Mouse (Mus musculus): ENCODE measurements at regions not wholly inside any gene's neighbourhood (a gene's known extent, or its start where the extent isn't known, plus 50 kb on each side); places are given as distances from the start of the nearest gene placed in this dataset.

DNA sequence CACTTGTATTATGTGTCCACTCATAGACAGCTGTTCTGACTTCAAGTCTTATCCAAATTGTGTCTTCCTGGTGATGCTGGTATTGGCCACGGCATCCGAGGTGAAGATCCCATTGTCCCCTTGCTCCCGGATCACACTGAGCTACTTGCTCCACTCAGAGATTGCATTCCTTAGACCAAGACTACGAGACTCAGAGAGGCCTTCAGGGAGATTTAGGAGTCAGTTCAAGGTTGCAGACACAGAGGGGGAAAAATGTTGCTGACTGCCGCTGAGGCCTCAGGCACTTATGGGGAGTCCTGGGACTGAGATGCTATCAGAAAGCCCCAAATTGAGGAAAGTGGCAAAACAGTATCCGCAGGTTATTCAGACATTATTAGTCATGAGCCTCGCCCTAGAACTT is 183.9 kb downstream of the Ly86 start:
- no peaks in the 10 kb centered on the region for H3K36me3 ChIP-seq (ENCODE audit: insufficient read depth, low read length)
- no peak overlapping the region for H3K9ac ChIP-seq (replicated peaks; ENCODE audit: low read length, poor library complexity, severe bottlenecking)
- 78% methylated on average over 7 of the region's 7 CpGs for WGBS

DNA sequence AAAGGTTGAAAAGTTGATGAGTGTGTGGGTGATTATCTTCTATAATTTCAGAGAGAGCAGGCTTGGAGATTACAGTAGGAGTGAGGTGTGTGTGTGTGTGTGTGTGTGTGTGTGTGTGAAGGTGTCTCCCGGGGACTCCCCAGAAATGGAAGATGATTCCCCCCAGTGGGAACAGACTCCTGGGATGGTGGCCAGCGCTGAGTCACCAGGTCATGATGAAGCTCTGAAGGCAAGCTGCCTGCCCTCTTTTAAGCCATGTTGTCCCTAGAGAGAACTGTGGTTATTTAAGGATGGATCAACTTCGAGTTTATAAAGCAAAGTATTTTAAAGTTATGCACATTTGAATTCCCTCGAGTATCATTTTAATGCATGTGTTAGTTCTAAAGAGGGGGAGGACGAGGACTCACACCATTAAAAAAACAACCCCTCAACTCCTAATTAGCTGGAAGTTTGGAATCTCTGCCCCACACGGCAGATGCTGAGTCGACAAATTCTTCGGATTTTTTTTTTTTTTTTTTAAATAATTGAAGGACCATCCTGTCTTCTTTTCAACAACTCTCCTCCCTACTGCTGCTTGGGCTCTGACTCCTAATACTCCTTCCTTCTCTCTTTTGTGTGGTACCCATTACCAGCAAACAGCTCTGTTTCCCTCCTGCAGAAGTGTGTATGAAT is 186.6 kb downstream of the Ly86 start:
- Histone ChIP-seq H3K4me3 (ENCODE audit: low read depth, low read length) (no peak overlapping the region), H3K36me3 (ENCODE audit: insufficient read depth, low read length) (no peaks in the 10 kb centered on the region), H3K27ac (ENCODE audit: low read depth, low read length) (no peak overlapping the region), H3K4me1 (ENCODE audit: insufficient read depth, low read length) (no peaks in the 10 kb centered on the region), H3K9ac (replicated peaks; ENCODE audit: low read length, poor library complexity, severe bottlenecking) (no peak overlapping the region), H3K27me3 (ENCODE audit: insufficient read depth, low read length) (no peaks in the 10 kb centered on the region), H3K4me2 (ENCODE audit: low read depth, low read length, poor library complexity, severe bottlenecking) (no peak overlapping the region), H3K9me3 (ENCODE audit: low read length) (no peaks in the 10 kb centered on the region)
- no peak for TF ChIP-seq CTCF (IDR thresholded peaks at IDR 0.05)
- 79% methylated on average over 8 of the region's 8 CpGs for WGBS
- DNase-seq (ENCODE audit: low spot score): no peak
- ATAC-seq (ENCODE audit: low FRiP score): no peak

More for the DNA sequence above, 183.9 kb downstream of the Ly86 start:
- Histone ChIP-seq H3K4me1 (ENCODE audit: insufficient read depth, low read length) (no peaks in the 10 kb centered on the region), H3K4me3 (ENCODE audit: low read depth, low read length) (no peak overlapping the region), H3K27me3 (ENCODE audit: insufficient read depth, low read length) (no peaks in the 10 kb centered on the region; the same call in 1 of the 2 replicates), H3K27ac (ENCODE audit: low read depth, low read length) (no peak overlapping the region), H3K9me3 (ENCODE audit: low read length) (no peaks in the 10 kb centered on the region), H3K4me2 (ENCODE audit: low read depth, low read length, poor library complexity, severe bottlenecking) (no peak overlapping the region)
- no peak for ATAC-seq (ENCODE audit: low FRiP score)
- TF ChIP-seq CTCF (IDR thresholded peaks at IDR 0.05): no peak
- DNase-seq (ENCODE audit: low spot score): no peak

DNA sequence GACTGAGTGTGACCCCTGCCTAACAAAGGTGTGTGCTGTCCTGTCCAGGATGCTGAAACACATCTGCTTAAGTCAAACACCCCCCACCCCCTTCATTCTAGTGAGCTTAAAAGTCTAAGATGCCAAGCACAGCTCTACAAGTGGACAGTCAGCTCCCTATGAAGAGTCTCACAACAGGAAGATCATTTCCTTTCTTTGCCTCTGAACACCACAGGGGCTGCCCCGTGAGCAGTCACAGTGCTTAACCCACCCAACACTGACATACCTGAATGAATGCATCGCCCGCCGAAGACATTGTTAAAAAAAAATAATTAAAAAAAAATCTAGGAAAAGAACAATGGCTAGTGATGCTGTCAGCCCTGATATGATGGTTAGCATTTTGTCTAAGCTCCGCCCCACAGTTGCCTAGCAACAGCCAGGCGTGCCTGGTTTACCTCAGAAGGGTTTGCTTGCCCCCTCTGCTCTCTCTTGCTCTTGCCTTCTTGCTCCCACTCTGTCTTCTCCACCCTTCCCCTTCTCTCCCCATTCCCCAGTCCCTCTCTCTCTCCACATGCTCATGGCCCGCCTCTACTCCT is 187.7 kb downstream of the Ly86 start:
- DNase-seq (ENCODE audit: low spot score): no peak
- H3K4me3 ChIP-seq (ENCODE audit: low read depth, low read length): no peak overlapping the region
- TF ChIP-seq CTCF (IDR thresholded peaks at IDR 0.05): no peak

DNA sequence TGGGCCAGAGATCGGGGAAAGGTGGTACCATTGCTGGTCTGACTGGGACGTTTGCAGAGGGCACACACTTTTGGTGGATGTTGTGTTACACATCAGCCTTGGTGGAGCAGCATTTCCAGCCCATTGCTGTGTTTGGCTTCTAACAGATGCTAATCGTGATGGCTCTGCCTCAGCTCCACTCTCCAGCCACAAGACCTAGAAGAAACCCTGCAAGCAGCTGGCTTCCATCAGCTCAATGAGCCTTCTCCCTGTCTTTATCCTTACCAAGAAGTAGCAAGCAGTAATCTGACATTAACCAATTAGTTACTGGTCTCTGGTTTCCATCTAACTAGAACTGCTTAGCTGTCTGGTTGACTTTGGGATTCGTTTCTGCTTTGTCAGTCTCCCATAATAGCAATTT is 188.8 kb downstream of the Ly86 start:
- WGBS: 80% methylated on average over 4 of the region's 4 CpGs
- no peak for ATAC-seq (ENCODE audit: low FRiP score)

More for the DNA sequence above, 187.7 kb downstream of the Ly86 start:
- Histone ChIP-seq H3K36me3 (ENCODE audit: insufficient read depth, low read length) (no peaks in the 10 kb centered on the region), H3K4me1 (ENCODE audit: insufficient read depth, low read length) (no peaks in the 10 kb centered on the region), H3K27me3 (ENCODE audit: insufficient read depth, low read length) (no peaks in the 10 kb centered on the region), H3K9ac (replicated peaks; ENCODE audit: low read length, poor library complexity, severe bottlenecking) (no peak overlapping the region), H3K27ac (ENCODE audit: low read depth, low read length) (no peak overlapping the region), H3K9me3 (ENCODE audit: low read length) (no peaks in the 10 kb centered on the region), H3K4me2 (ENCODE audit: low read depth, low read length, poor library complexity, severe bottlenecking) (no peak overlapping the region)
- no peak for ATAC-seq (ENCODE audit: low FRiP score)
- 79% methylated on average over 7 of the region's 7 CpGs for WGBS

DNA sequence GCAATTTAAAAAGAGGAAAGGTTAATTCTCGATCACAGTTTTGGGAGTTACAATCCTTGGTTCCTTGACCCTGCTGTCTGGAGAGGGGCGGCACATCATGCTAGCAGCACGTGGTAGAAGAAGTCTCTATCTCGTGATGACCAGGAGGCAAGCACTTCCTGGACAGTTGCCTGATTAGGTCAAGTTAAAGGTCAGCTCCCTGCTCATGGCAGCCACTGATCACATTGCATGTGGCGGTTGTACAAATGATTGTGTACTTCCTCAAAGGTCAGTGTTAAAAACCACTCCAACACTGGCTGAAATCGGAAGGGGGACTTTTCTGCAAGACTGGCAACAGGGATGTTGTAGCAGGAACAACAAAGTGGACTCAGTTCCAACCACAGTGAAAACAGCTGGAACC is 192.3 kb downstream of the Ly86 start:
- 86% methylated on average over 6 of the region's 6 CpGs for WGBS
- no peak overlapping the region for H3K4me2 ChIP-seq (ENCODE audit: low read depth, low read length, poor library complexity, severe bottlenecking)
- H3K36me3 ChIP-seq (ENCODE audit: insufficient read depth, low read length): no peaks in the 10 kb centered on the region
- H3K27ac ChIP-seq (ENCODE audit: low read depth, low read length): no peak overlapping the region
- no peak for TF ChIP-seq CTCF (IDR thresholded peaks at IDR 0.05)
- no peak overlapping the region for H3K9ac ChIP-seq (replicated peaks; ENCODE audit: low read length, poor library complexity, severe bottlenecking)
- H3K4me3 ChIP-seq (ENCODE audit: low read depth, low read length): no peak overlapping the region
- ATAC-seq (ENCODE audit: low FRiP score): no peak
- no peak for DNase-seq (ENCODE audit: low spot score)
- H3K9me3 ChIP-seq (ENCODE audit: low read length): no peaks in the 10 kb centered on the region
- no peaks in the 10 kb centered on the region for H3K4me1 ChIP-seq (ENCODE audit: insufficient read depth, low read length)
- no peaks in the 10 kb centered on the region for H3K27me3 ChIP-seq (ENCODE audit: insufficient read depth, low read length)

More for the DNA sequence above, 188.8 kb downstream of the Ly86 start:
- no peaks in the 10 kb centered on the region for H3K9me3 ChIP-seq (ENCODE audit: low read length)
- H3K27ac ChIP-seq (ENCODE audit: low read depth, low read length): no peak overlapping the region
- no peak for DNase-seq (ENCODE audit: low spot score)
- H3K36me3 ChIP-seq (ENCODE audit: insufficient read depth, low read length): no peaks in the 10 kb centered on the region
- no peak overlapping the region for H3K4me3 ChIP-seq (ENCODE audit: low read depth, low read length)
- TF ChIP-seq CTCF (IDR thresholded peaks at IDR 0.05): no peak
- H3K9ac ChIP-seq (replicated peaks; ENCODE audit: low read length, poor library complexity, severe bottlenecking): no peak overlapping the region
- no peaks in the 10 kb centered on the region for H3K4me1 ChIP-seq (ENCODE audit: insufficient read depth, low read length)
- no peaks in the 10 kb centered on the region for H3K27me3 ChIP-seq (ENCODE audit: insufficient read depth, low read length)
- no peak overlapping the region for H3K4me2 ChIP-seq (ENCODE audit: low read depth, low read length, poor library complexity, severe bottlenecking)

DNA sequence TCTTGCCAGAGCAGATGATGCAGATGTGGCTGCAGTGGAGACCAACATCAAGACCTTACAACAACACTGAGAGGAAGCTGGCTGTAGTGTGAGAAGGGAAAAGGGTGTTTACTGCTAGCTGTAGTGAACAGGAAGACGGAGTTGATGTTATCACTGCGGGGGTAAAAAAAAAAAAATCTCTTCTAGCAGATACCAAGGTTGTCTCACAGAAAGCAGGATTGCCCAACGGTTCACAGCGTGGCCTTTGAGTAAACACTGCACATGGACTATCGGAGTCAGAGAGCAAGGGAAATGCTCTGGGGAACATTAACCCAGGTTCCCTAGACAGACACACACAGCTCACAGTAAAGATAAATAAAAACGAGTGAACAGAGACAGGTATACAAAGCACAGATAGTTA is 192.8 kb downstream of the Ly86 start:
- 81% methylated on average over 6 of the region's 6 CpGs for WGBS
- no peak for ATAC-seq (ENCODE audit: low FRiP score)
- Histone ChIP-seq H3K9ac (replicated peaks; ENCODE audit: low read length, poor library complexity, severe bottlenecking) (no peak overlapping the region), H3K27me3 (ENCODE audit: insufficient read depth, low read length) (no peaks in the 10 kb centered on the region), H3K4me2 (ENCODE audit: low read depth, low read length, poor library complexity, severe bottlenecking) (no peak overlapping the region), H3K4me1 (ENCODE audit: insufficient read depth, low read length) (no peaks in the 10 kb centered on the region), H3K4me3 (ENCODE audit: low read depth, low read length) (no peak overlapping the region), H3K9me3 (ENCODE audit: low read length) (no peaks in the 10 kb centered on the region), H3K36me3 (ENCODE audit: insufficient read depth, low read length) (no peaks in the 10 kb centered on the region), H3K27ac (ENCODE audit: low read depth, low read length) (no peak overlapping the region)
- no peak for DNase-seq (ENCODE audit: low spot score)
- TF ChIP-seq CTCF (IDR thresholded peaks at IDR 0.05): no peak
